Mouse (Mus musculus) c-Kit-positive CD71-positive TER-119-negative erythroid progenitor cells, embryonic 14.5 days (primary cell): Measurements from ENCODE around the gene Rhoj.
"Not testable (repeated sequence)": the region's sequence is repeated elsewhere in the genome, so short reads cannot be mapped to it uniquely, and the experiment has no call there.

ENCODE experiments used
- DNase-seq: peaks from one replicate; pipeline ENCODE4 v3.0.0-alpha.2; 2013; ENCODE audit warnings: low read depth

Gene Rhoj

DNA sequence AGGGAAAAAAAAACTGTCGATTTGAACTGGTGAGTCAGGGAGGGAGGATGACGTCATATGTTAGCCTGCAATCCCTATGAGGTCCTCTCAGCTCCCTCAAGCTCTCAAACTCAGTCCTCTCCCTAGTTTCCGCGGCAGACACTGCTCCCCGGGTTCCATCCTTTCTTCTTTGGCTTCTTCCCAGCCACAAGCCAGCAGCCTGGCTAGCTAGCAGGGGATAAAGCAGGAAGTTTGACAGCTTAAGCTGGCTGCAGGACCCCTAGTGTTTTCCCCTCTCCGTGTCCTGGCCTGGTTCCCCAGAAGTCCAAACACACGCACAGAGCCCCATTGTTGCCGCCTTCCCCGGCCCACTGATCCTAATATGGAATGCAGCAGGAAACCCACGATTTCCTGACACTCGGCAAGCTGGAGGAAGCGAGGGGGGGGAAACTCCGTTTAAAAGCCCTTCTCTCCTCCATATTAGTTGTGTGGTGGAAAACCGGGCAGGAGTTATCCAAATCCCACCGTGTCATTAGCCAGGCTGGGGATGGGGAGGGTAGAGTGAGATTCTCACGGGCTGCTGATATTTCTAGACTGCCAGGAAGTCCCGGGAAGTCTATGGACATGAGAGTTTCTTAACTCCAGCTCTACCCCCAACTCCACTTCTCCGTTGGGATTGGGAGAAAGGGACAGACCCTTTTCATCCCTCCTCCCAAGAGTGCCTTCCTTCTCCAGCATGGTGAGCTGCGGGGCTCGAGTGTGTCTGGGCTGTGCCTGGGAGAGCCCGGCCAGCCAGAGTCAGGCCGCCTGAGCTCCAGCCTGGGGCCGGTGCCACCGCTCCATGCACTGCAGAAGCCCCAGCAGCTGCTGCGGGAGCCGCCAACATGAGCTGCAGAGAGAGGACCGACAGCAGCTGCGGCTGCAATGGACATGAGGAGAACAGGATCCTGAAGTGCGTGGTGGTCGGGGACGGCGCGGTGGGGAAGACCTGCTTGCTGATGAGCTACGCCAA, at the start of gene Rhoj:
TSS of gene Rhoj (plus strand) at position 362 of the 991 bp plus-strand sequence.
- DNase-seq = no peak

DNA sequence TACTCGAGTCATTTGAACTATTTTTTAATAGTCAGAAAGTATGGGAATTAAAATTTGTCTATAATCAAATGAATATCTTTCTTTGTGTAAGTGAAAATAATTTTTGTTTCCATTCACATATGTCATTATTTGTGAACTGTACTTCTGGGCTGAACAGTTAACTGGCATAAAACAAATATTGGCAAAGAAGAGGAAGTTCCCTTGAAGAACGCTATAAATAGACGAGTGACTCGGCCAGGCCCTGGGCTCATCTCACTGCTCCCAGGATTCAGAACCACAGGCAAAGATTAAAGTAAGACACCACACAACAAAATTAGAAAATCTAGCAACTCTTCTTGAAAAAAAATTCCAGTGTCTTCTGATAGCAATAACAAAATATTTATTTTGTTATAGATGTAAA, 36.4 kb upstream of the Rhoj start:
- no peak for DNase-seq

DNA sequence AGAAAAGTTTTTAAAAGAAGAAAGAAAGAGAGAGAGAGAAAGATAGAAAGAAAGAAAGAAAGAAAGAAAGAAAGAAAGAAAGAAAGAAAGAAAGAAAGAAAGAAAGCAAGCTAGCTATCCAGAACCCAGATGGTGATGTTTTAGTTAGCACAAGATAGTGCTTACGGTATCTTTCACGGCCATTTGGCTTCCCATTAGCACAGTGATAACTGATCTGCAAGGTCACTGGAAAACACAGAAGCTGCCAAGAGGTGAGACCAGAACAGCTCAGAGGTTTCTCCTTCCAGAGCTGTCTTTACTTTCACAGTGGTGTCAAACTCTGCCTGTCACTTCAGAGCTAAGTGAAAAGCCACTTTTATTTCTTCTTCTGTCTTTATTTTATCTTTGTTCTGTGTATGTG, 32.4 kb upstream of the Rhoj start:
- DNase-seq = no peak

DNA sequence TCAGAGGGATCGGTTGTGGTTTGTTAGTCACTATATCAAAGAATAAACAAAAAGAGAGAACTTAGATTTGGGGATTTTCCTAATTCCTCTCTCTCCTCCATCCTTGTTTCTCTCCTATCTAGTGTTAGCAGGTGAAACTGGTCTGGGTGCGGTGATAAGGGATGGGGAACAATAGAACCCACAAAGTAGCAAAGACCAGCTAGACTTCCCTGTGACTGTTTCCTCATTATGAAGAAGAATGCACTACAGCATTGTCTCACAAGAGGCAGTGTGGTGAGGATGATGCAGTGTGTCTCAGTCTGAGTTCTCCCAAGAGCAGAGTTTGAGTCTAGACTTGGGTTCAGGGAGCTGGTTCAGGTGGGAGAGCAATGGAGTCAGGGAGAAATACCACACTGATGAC, 30.7 kb upstream of the Rhoj start:
- DNase-seq = no peak

DNA sequence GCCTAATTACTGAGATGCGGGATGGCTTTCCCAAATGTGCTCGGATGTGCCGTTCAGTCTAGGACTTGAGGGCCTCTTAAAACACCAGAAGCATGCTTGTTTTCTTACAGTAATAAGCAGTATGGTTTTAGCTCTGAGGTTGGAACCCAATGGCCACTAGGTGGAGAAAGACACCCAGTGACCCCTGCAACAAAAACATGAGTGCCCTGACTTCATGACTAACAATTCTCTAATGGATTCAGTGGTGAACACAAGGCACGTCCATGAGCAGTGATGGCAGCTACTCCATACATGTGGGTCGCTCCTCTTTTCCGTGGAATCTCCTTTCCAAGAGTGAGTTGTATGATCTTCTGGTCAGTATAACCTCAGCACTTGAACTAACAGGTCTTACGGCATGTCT, 27.6 kb upstream of the Rhoj start:
- no peak for DNase-seq

DNA sequence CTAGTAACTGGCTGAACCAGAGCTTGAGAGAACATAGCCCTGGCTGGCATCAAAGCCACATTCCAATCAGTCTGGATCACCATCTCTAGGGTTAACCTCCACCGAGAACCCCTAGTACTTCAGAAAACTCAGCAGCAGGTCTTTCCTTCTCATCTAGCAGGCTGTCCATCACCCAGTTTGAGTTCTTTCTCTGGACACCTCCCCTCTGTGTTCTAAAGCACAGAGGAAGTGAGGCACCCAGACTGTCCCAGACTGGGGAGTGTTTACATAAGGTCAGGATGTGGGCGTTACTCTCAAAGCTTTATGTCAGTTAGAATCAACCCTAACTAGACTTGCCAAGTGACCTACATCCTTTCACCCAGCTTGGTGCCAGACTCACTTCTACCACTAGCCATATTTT, 24.9 kb upstream of the Rhoj start:
- no peak for DNase-seq

DNA sequence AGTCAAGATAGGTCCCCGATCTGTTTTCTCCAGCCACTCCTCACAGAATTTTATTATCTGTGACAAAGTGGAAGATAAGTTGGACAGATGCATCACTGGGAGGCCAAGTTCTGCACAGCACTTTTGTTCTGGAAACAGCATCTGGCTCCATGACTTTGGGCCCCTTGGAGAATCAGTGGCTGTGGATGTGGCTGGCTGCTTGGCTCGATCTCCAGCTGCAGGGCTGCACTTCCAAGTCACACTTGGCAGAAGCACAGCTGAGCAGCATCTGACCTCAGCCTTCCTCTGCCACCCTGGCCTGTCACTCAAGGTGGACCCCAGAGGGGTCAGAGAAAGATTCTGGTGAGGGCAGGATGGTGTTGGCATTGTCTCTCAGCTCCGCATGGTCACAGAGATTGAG, 22.0 kb upstream of the Rhoj start:
- no peak for DNase-seq

DNA sequence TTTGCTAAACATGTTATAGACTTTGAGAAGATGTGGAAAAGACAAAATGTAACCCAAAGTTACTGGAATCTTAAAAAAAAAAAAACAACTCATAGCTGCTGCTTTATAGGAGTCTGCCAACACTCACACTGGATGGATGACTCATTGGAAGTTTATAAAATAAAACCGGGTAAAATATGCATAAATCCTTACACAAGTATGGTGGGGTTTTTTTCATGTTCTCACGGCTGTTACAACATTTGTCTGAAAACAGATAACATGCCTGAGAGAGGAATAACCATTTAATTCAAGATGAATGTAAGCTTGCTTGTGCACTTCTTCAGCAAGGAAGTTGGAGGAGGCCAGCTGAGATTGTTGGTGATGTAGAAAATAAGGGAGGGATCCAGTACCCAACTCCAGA, 17.6 kb upstream of the Rhoj start:
- DNase-seq = no peak

DNA sequence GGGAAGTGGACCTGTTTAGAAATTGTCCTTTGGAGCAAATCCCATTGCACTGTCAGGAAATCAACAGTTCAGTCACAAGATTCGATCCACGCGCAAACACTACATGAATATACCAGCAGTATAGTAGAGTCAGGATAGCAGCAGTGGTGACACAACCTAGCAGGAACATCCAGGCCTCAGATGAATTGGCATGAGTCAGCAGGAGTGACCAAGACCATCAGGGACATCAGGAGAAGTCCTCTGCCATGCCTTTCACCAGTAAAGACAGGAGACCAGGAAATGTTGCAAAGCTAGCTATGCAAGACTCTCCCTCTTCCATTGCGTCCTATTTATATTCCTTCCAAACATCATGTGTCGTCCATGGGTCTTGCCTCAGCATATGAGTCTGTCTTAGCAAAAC, 16.6 kb upstream of the Rhoj start:
- no peak for DNase-seq

DNA sequence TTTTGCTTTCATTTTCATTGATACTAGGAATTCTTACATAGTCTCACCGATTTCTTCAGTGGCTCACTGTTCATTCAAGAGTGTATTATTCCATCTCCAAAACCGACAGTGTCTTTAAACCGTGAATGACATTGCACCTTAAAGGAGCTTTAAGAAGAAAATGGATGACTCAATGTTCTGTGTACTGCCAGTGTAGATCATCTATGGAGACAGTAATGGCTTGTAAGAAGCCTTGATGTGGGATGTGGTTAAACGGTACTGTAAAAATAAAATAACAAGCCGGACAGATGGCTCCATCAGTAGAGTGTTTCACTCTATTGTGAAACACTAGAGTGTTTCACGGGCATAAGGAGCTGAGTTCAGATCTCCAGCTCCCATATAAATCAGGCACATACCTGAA, 15.2 kb upstream of the Rhoj start:
- DNase-seq = no peak

DNA sequence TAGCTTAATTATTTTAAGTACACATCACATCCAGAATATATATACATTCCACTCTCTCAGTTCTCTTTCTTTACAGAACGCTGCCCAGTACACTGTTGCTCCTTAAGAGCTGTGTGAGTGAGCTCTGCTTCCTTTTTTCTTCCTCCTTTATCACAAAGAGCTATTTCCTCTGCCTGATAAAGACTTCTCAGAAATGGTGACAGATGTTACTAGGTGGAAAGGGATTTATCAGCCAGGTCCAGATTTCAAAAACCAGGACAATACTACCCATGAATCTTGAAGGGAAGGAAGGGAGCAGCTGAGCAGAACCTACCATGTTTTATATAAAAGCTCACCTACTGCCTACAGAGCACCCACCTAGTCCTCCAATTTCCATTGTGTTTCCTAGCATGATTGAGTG, 8.3 kb upstream of the Rhoj start:
- DNase-seq = no peak

DNA sequence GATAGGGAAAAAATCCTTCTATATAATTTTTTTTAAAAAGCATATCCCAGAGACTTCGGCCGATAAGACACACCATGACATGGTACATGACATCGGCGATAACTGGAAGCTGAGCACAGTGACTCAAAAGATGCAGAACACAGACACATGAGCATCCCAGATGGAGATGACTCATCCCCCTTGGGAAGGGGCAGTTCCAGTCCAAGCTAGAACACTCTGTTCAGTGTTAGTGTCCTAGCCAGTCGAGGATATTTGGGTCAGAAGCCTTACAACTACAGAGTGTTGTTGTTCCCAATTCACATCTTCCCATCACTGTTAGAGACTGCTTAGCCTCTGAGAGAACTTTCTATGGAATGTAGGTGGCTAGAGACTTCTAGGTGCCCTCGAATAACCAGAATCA, 4.0 kb upstream of the Rhoj start:
- no peak for DNase-seq

DNA sequence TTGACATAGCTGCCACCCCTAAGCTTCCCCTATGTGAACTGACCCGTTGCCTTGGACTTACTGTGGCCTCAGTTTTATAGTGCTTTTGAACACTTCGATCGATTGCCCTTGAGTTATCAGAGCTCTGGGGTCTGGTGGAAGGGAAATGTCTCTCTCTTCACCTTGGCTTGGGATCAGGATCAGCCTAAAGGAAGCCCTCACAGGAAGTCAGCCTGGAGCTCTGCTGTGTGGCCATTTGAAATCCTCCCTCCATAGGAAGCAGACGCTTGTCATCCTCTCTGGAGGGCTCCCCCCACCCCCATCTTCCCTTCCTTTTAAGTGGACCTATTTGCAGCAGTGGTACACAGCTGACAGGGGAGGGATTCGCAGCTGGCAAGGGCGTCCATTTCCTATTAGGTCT, 1.6 kb downstream of the Rhoj start:
- DNase-seq = no peak

DNA sequence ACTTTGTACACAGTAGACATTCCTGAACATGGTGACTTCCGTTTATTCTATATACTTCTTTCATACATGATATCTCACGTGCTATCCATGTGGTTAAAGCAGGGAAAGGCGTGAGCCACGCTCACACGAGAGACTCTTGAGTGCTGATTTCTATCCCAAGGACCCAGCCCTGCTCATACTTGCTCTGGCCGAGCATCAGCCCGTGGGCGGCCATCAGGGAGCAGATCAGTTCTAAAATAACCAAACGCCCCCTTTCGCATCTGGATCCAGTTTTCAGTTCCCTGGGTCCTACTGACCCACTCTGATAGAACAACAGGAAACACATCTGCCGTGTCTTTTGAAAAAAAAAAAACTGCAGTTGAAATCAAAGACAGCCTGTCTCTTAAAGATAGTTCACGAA, 2.6 kb downstream of the Rhoj start:
- DNase-seq = no peak

DNA sequence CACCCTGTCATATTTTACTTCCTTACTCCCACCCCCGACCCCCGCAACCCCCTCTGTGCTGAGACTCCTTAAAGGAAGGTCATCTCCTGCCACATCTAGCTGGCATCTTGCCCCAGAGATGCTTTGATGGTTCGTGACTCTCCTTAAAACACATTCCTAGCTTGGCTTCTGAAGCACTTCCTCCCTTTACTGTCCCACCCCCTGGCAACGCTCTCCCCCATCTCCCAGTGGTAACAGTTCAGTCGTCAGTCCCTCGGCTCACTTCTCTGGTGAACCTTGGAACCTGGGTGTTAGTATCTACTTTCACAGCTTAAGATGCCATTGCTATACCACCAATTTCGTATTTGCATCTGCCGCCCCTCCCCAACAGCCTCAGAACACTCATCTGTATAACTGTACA, 3.8 kb downstream of the Rhoj start:
- no peak for DNase-seq

DNA sequence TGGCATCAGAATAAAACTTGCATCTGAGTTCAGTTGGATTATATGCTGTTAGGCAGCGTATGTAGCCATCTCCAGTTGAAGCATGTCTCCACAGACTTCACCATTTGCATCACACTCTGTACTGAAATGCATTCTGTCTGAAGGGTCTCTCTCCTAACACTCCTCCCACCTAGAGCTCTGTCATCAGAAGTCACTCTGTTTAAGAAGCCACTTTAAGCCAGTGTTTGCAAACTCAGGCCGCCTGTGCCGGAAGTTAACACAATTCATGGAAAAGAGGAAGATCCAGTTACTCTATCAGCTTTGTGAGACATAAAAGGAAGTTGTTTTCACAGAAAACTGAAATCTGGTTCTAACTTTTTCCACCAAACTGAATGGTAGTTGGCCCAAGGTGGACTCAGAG, 5.9 kb downstream of the Rhoj start:
- no peak for DNase-seq

DNA sequence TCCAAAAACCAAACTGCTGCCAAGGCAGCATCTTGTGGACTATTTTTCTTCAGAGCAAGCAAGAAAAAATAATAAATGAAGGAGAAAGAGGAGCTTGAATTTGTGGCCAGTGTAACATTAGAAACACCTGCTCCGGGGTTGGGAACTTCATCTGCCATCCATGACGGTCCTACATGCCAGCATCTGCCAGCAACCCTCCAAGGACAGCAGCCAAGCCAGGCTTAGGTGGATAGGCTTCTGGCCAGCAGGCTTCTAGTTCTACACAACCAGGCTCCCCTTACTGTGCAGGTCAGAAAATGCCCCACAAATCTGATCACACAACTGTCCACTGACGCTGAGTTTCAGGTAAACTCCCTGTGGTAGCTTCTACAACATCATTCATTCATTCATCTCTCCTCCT, 7.7 kb downstream of the Rhoj start:
- DNase-seq = no peak

DNA sequence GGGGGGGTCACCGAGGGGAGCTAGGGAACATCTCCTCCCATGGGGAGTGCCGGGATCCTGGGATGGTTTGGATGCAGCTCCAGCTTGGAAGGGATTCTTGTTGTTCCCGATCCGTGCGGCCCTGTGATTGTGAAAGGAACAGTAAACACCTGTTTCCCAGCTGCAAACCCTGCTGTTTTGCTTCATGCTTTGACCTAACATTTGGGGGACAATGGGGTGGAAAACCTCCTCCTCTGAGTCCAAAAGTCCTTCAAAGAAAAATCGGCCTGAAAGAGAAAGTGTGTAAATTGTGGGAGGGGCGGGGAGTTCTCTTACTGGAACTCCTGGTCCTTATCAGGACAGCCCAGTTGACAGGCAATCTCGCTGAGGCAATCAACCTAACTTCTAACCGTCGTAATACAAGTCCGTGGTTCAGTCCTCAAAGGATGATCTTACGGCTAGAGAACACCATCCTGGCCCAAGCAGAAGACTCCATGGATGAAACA, 12.4 kb downstream of the Rhoj start:
- DNase-seq = peak; percentile 55

DNA sequence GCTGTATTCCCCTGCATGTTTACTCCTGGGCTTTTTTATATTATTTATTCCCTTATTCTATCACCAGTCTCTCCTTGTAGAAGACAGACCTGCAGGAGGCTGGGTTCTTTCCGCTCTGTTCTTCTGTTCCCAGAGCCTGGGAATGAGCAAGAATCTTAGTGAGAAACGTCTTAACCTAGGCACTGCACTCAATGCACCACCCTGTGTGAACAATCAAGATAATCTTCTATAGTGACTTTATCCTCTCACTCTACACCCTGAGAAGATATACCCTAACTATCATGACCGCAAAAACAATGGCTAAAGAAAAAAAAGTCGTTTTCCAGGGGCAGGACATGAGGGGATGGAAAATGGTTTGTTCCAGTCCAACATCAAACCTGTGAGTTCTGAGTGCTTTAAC, 13.1 kb downstream of the Rhoj start:
- DNase-seq = no peak

DNA sequence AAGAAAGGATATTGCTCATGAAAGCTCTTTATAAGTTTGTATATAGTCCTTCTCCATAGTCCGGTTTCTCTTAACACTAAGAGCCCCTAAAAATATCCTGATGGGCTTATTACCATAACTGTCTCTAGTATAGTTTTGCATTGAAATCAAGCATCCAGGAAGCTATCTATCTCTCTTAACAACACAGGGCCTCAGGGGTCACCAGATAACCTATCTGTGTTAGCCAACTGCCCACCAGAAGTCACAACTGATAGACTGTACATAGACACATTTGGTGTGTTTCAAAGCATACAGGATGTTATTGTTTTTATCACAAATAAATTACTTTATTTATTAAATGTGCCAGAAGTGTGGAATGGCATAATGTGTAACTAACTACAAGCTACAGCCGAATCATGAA, 21.1 kb downstream of the Rhoj start:
- DNase-seq = no peak

DNA sequence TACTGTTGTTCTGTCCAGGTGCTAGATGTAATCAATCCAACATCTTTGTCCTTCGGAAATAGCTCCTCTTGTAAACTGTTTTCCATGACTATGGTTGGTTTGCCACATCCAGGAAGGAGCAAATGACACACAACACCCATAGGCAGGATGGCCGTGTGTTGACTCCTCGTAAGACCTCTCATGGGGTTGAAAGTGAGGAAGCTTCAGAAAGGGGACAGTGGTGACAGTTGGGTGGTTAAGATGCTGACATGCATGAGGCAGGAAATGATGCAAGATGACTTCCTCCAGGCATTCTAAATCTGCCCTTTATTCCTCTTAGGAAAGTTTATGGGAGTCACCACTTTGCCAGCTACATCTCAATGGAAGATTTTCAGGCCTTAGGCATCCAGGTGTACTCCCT, 31.8 kb downstream of the Rhoj start:
- no peak for DNase-seq

DNA sequence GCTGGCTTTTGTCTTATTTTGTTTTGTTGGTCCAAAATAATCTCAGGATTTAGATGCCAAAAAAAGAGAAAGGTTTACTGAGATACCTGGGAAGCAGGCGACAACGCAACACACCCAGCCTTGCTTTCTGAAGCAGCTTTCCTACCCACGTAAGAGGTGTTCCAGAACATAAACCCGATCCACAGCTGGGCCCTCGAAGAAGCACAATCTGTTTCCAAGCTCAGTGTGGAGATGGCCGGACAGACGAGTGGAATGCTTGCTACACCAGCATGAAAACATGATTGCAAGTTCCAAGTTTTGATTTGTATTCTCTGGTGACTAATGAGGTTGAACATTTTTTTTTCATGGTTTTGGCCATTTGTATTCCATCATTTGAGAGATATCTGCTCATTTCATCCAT, 32.2 kb downstream of the Rhoj start:
- DNase-seq = no peak

DNA sequence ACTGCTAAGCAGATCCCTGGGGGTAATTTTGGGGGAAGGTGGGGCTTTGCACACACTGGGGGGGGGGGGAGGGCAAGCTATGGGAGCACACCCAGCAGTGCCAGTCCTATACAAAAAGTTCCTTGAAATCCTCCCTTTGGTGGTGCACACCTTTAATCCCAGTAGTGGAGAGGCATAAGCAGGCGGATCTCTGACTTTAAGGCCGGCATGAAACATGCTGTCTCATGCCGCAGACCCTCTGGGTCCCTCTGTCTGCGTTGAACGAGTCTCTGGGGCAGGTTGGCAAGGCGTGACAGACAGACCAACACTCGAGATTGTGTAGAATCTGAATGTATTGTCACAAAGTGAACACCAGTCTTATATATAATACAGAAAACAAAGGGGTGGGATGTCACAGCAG, 40.4 kb downstream of the Rhoj start:
- DNase-seq = no peak

DNA sequence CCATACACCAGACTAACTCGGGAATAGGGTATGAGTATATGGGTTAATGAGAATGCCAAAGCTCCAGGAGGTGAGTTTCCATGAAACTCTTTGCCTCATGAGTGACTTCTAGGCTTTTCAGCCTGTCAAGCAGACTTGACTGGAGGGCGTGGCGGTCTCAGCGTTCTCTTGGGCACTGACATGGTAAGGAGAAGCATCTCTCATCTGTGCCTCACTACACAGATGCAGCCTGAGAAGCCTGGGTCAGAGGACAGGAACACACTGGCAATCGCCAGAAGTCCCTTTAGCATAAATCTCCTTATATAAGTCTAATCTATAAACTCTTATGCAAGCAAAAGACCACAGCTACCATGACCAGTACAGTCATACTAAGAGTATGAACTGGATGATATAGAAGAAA, 41.4 kb downstream of the Rhoj start:
- not testable (repeated sequence) for DNase-seq
